Mouse (Mus musculus): ENCODE measurements at regions not wholly inside any gene's neighbourhood (a gene's known extent, or its start where the extent isn't known, plus 50 kb on each side); places are given as distances from the start of the nearest gene placed in this dataset.

DNA sequence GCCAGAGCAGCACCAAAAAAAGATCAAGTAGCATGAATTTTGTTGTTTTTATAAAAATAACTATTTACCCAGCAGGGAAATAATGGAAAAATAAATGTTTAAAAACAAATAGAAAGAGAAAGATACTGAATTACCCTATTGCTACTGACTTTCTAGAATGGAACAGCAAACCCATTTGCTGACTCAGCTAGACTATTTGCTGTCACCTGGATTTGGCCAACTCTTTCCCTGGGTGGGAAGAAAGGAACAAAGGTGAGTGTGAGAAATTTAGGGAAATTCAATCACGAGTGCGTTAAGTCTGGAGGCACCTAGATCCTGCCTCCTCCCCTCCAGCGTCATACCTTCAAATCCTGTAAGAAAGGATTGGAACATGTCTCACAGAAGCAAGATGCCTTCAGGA, 110.2 kb downstream of the Tmsb4x start:
- no peak for DNase-seq (ENCODE audit: low spot score in 2 of 2)

DNA sequence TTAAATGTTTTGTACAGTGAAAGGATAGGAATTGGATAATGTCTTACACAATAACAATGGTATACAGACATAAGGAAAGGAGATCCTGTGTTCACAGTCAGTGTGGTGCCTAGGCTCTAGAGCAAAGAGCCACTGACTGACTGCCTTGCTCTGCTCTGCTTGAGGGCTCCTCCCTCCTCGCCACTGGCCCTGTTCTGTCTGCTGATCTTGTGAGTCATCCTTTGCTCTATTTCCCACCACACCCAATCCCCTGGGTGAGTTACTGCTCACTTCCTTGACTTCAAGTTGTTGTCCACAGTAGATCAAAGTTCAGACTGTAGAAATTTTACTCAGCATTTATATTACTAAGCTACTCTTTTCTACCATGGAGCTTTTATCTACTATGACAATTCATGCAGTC, 117.3 kb downstream of the Tmsb4x start:
- peak; percentile 32 to 59 for DNase-seq (ENCODE audit: low spot score in 2 of 2)

DNA sequence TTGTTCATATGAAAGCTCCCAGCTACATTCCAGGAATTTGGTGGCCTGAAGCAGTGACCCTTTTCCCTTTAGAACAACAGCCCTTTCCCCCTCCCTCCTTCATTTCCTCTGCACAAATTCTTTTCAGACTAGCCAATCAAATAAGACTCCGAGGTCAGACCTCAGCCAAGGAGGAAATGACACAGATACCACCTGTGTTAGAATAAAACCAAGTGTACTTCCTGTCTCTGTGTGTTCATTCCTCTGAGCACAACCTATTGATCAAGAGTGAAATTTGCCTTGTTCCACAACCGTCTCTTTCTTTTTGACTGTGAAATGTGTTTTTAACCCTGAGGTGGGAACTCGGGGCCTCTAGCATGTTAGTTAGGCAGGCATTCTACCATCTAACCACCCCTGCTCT, 120.2 kb downstream of the Tmsb4x start:
- DNase-seq (ENCODE audit: low spot score in 2 of 2), result no peak

DNA sequence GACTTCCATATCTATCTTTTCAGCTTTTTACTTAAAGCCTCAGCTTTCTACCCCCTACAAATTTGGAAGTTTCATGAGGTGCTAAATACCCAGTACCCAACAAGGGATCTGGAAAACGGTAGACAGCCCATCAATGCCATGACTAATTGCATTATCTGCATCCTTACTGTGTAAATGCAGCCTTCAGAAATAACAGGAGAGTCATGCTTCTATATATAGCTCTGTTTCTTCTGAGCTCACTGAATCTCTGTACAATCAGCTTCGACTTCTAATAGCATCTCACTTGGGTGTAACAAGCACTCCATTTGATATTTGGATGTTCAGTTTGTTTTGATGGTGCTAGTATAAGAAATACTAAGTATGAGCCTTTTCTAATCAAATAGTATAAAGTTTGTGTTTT, 120.7 kb downstream of the Tmsb4x start:
- DNase-seq (ENCODE audit: low spot score in 2 of 2), result no peak

DNA sequence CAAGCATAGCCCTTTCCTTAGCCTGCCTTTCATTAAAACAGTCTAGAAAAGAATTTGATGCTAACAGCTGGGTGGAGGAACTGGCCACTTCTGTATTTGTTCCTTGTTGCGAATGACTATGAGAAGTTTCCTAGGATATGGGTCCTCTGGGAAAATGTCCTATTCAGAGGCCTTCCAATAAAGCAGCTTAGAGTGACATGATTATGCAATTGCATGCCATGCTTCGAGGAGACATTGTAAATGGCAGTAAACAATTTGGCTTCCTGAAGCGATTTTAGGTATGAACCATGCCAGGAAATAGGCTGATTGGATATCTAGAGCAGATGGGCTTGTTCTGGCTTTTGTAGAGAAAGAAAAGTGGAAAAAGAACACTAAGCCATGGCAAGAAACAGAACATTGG, 128.3 kb downstream of the Tmsb4x start:
- DNase-seq (ENCODE audit: low spot score in 2 of 2), result no peak

DNA sequence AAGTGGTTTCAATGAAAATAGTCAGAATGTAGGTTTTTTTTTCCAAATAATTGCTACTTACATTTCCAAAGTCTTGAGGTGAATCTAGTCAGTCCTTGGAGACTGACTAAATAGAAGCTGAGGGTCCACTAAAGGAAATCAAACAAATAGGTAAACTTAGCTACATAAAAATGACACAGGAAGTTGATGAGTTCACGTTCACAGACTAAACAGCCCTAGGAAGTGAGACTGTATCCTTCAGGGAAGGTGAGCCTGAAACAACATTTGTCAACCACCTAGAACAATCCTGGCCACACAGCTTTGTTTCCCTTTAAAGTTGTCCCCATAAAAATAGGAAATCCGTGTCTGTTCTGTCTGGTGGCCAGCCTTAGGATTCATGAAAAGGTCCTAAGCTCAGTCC, 140.0 kb downstream of the Tmsb4x start:
- DNase-seq (ENCODE audit: low spot score in 2 of 2), result no peak

DNA sequence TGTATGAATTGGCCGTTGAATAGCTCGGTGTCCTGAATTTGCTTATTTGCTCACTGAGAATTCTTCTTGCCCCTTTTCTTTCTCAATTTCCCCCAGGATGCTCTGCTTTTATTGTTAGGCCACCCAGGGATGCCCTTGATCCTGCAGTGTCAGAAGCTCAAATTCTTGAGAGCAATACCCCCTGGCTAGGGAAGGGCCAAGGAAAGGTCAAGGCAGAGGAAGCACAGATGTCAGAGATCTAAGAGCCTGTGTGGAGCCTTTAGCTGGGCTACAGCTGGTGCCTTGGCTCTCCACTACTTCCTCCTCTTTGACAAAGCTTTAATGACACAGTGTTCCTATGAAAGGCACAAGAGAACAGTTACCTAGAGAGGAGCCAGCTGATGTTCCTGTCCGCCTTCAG, 141.2 kb downstream of the Tmsb4x start:
- DNase-seq (ENCODE audit: low spot score in 2 of 2), result no peak

DNA sequence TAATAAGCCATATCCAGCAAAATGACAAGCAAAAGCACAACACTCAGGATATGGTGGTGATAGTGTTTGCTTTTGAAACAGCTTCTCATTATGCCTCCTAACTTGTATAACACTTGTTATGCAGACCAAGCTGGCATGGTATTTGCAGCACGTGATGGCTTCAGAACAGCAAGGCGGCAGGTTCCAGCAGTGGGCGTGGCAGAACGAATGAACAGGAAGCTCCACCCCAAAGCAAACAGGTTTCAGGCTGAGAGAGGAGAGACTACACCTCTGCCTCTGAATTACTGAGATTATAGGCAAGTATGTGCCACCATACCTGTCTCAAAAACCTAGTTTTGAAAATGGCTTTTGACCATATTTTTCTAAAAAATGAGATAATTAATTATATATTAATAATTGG, 145.2 kb downstream of the Tmsb4x start:
- peak in 1 of 2 experiments; percentile 12 for DNase-seq (ENCODE audit: low spot score in 2 of 2)

DNA sequence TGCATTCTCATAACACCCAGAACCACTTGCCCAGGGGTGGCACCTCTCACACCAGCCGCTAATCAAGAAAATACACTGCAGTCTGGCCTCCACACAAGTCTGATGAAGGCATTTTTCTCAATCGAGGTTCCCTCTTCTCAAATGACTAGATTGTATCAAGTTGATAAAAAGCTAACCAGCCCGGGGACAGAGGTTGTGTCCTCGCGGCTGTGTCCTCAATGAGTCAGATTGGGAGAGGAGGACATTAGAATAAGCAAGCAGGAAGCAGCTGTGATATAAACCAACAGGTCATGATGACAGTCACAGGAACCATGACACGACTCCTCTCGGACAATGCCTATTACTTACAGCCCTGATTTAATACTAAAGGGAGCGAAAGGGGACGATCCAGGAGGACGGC, 156.7 kb downstream of the Tmsb4x start:
- no peak for DNase-seq (ENCODE audit: low spot score in 2 of 2)

DNA sequence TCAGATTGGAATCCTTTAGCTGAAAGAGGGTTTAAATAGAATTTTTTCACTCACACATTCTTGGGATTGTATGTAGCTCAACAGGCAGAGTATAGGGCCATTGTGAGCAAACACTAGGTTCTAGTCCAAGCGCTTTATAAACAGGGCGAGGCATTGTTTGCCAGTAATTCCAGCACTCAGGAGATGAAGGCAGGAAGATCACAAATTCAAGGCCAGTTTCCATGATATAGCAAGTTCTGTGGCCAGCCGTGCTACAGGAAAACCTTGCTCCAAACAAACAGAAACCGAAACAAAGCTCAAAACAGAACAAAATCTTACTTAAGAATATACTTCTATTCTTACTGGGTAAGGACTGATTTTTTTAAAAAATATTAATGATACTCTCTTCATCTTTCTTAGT, 159.0 kb downstream of the Tmsb4x start:
- no peak for DNase-seq (ENCODE audit: low spot score in 2 of 2)

DNA sequence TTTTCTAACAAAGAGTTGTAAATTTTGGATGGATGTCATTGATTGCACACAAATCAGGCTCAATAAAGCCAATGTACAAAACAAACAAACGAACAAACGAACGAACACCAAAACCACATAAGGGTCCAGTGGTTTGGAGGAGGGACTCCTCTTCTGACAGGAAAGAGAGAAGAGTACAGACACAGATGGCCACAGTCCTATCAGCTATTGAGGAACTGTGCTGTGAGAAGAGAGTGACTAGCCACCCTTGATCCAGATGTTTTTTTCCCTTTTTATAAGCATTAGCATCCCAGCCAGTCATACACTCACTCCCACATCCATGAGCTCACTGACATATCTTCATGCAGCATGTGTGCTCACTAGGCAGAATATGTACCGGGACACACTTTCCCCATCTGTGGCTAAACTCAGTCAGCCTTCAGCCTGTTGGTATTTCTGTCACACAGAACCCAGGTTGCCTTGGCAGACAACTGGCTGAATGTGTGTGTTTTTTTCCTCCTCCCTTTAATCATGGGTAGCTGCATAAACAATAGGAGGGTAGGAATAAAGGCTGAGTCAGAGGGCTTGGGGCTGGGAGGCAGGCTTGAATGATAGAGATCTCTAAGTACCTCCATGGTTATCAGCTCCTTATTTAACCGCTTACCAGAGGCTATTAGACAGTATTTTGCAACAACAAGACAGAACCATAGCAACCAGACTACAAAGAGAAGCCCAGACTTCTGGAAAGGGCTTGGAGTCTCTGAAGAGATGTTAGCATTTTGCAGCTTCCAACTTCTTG, 159.7 kb downstream of the Tmsb4x start:
- no peak for DNase-seq (ENCODE audit: low spot score in 2 of 2)

DNA sequence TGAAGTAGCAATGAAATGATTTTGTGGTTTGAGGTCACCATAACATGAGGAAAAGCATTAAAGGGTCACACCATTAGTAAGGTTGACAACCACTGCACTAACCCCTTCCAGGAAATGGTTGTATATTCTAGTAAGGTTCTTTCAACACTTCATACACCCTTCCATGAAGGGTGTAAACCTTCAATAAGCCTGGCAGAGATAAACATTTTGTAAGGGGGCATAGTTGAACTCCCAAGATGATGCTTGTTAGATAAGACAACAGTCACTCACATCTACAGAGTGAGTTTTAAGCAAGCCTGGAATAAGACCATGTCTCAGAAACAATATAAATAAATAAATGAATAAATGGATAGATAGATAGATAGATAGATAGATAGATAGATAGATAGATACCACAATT, 171.1 kb downstream of the Tmsb4x start:
- no peak for DNase-seq (ENCODE audit: low spot score in 2 of 2)

DNA sequence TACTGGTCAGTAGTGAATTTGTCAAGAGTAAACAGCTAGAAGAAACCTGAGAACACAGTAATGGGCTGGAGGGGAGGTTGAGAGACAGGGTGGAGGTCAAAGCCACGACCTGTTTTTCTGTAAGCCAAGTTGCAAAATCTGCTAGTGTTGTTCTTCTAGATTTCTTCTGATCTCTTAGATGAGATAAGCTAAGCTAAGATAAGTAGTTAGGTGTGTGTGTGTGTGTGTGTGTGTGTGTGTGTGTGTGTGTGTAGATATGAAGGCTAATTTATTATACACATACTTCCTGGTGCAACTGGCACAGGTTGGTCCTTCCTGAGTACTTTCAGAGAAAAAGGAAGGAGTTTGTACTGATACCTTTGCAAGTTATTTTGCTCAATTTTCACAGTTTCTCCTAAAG, 172.8 kb downstream of the Tmsb4x start:
- DNase-seq (ENCODE audit: low spot score in 2 of 2), result no peak

DNA sequence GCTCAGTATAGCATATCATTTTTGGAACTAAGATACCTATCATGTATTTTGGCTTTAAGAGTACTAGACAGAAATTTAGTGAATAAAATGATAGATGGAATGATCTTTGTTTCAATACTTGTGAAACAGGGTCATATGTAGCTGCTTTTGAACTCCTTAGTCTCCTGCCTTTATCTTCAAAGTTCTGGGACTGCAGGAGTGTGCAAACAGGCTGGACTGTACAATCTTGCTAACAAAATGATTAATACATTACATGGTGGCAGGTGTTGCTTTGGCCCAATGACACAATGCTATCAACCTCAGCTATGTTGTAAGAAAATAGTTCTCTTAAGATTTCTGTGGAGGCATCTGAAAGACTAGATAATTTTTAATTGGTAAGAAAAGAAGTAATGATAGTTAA, 173.5 kb downstream of the Tmsb4x start:
- no peak for DNase-seq (ENCODE audit: low spot score in 2 of 2)

DNA sequence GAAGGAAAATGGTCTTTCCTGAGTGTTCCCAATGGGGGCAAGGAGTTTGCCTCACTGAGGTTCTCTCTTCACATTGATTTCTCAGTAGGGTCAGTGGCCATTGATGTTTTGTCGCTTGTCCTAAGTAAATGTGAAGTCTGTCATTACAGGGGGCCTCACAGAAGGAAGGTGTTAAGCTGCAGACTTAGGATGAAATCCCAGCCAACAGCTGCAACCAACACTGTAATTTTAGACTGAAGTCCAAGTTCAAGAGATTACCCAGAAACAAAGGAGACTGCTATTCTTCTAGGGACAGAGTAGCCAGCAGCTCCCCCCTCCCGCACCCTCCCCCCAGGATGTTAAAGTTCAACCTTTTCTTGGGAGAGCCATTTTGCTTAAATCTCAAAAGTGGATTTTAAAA, 176.0 kb downstream of the Tmsb4x start:
- no peak for DNase-seq (ENCODE audit: low spot score in 2 of 2)

DNA sequence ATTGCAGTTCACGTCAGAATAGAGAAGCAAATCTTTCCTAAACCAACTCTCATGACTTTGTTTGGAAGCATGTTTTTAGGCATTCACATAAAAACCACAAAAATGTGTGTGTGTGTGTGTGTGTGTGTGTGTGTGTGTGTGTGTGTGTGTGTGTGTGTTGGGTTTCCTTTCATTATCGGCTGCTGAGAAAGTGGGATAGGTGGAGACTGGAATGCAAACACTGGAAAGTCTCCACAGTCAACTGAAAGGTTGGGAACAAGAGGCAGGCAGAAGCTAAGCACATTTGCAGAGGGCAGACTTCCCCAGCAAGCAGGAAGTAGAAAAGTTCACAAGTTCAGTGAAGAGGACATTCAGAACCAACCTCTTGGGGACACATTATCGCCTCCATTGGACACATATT, 176.5 kb downstream of the Tmsb4x start:
- DNase-seq (ENCODE audit: low spot score in 2 of 2), result no peak

DNA sequence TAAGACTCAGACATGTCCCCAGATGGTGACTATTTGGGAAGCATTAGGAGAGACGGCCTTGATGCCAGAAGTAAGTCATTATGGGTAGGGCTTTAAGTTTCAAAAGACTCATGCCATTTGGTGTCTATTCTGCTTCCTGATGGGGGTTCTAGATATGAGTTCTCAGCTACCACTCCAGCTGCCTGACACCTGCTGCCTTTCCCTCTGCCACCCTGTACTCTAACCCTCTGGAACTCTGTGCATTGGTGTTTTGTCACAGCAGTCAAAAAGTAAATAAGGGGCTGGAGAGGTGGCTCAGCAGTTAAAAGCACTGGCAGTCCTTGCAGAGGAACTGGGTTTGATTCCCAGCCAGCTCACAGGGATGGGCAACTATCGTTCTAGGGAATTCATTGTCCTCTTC, 177.6 kb downstream of the Tmsb4x start:
- no peak for DNase-seq (ENCODE audit: low spot score in 2 of 2)

DNA sequence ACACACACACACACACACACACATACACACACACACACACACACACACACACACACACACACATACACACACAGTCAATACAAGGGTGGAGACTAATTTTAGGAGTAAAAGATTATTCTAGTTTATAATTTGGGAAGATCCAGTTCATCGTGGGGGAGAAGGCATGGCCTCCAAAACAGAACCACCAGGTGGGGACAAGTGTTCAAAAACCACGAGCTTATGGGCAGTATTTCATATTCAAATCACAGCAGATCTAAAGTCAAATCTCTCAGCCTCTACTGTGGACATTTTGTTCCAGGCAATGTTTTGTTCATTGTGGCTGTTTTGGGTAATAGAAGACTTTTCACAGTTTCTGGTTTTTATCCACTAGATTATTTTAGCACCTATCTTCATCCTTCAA, 193.5 kb downstream of the Tmsb4x start:
- no peak for DNase-seq (ENCODE audit: low spot score in 2 of 2)

DNA sequence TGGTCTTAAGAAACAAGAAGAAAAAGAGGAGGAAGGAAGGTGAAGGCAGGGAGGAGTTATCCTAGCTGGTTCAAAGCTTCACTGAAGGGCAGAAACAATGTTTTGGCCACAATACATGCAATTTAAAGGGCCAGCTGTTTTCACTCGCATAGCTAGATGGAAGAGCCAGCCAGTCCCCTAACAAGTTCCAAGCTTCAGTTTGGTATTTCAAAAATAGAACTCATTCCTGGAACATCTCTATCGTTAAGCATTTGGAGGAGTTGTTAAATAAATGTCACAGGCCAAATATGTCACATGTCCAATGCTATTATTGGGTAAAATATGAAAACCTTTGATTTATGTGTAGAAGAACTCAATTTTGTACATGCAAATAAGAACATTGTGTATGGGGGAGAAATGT, 194.8 kb downstream of the Tmsb4x start:
- DNase-seq (ENCODE audit: low spot score in 2 of 2), result no peak

DNA sequence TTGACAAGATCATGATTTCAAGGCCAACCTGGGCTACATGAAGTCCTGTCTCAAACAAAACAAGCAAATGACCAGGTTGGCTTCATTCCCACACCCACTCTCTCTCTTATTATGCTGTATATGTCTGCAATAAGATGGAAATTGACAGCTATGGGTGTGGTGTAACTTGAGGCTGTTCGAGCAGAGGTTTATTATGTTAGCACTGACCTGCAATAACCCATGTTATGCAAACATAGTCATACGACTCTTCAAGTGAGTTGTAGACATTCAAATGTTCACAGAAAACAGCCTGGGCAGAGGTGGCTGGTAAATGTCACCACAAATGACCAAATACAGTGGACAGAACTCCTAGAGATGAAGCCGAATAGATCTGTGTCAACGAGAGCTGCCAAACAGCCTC, 196.2 kb downstream of the Tmsb4x start:
- DNase-seq (ENCODE audit: low spot score in 2 of 2), result no peak

DNA sequence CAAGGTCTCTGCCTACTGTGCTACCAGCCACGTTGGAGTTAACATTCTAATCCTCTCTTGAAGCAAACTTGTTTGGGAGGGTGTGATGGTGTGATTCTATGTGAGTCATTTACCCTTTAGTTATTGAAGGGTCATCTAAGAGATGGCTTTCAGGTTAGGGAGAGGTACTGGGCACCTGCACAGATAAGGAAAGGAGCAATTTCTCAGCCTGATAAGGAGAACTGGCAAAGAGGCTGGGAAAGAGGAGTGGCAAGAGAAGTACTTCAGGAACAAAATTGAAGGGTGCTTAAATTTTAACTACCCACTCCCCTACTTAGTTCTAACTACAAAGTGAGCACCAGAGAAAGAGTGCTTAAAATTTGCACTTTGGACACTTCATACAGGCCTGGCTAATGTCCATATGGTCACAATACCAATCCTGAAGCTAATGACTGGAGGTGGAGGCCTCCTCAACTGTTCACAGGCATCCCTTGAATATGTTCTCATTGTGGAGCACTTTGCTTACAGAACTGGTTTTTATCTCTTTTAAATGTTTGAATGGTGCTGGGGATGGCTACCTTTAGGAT, 197.1 kb downstream of the Tmsb4x start:
- no peak for DNase-seq (ENCODE audit: low spot score in 2 of 2)

DNA sequence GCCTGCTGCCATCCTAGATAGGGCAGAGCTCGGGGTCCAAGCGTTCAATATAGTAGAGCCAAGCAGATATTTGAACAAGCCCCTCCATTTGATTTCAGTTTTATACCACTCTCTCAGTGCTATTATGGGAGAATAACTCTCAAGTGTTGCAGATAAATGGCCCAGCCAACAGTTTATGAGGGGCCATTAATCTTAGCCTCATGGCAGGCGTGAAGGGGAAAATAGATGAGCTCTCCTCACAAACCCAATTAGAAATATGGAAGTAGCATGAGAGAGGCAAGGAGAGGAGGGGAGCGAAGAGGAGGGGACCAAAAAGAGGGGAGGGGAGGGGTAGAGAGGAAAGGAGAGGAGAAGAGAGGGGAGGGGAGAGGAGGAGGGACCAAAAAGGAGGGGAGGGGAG, 213.3 kb downstream of the Tmsb4x start:
- no peak for DNase-seq (ENCODE audit: low spot score in 2 of 2)

DNA sequence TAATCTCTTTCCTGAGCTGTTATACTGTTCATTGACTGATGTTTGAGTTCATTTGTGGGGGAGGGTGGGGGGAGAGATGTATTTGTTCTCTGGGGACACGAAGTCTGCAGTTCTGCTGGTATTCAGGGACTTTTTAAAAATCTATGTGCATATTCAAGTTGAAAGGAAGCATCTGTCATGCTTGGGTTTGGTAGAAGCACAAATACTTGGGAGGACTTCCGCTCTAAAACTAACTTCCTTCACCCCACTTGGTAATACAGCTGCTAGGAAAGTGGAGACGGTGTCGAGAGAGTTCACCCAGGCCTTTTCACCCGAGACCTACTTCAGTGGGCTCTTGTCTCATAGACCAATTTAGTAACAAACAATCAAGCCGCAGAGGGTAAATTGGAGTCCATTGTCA, 228.1 kb downstream of the Tmsb4x start:
- DNase-seq (ENCODE audit: low spot score in 2 of 2), result no peak

DNA sequence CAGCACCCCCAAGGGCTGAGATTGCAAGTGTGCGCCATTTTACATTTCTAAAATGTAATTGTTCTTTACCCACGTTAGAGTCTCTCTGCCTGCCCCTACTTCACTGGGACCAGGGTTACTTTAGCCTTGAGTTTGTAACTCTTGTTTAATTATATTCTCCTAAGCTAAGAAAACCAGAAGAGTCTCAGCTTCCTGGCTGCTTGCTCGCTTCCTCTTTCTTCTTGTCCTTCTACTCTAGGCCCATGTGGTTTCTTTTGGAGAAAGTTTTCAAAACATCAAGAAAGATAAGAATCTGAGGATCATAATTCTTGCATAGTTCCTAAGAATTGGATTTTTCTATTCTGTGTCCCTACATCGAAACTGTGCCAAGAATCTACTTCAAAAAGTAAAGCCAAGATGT, 228.6 kb downstream of the Tmsb4x start:
- DNase-seq (ENCODE audit: low spot score in 2 of 2), result no peak

Measured in spleen, postnatal 4 days (tissue).